Mouse (Mus musculus): ENCODE measurements around the gene Thumpd1.
"Not testable (repeated sequence)": the region's sequence is repeated elsewhere in the genome, so short reads cannot be mapped to it uniquely, and the experiment has no call there.

Thumpd1 gene

GRCm38 (mm10) chr7:119720253-119720946 is at the start of gene Thumpd1:
TSS of gene Thumpd1 (minus strand) at chr7:119720798.
- DNase-seq, result peak; percentile 97 to 98

GRCm38 (mm10) chr7:119769895-119770294 is 49.3 kb upstream of the Thumpd1 start:
- DNase-seq, result no peak

GRCm38 (mm10) chr7:119766996-119767395 is 46.4 kb upstream of the Thumpd1 start:
- DNase-seq, result no peak

- DNase-seq, result no peak
These were observed 43.8 kb upstream of the Thumpd1 start for GRCm38 (mm10) chr7:119764377-119764776.

- DNase-seq, result no peak
These were observed 41.6 kb upstream of the Thumpd1 start for GRCm38 (mm10) chr7:119762166-119762697.

GRCm38 (mm10) chr7:119760527-119760951 is 39.9 kb upstream of the Thumpd1 start, which contains the start of gene Acsm3:
TSS of gene Acsm3 (plus strand) at chr7:119760923.
- DNase-seq, result no peak

- DNase-seq, result no peak
These were observed 33.1 kb upstream of the Thumpd1 start for GRCm38 (mm10) chr7:119753696-119754095.

- no peak for DNase-seq
These were observed 29.3 kb upstream of the Thumpd1 start for GRCm38 (mm10) chr7:119749942-119750341.

GRCm38 (mm10) chr7:119748761-119749160 is 28.2 kb upstream of the Thumpd1 start:
- DNase-seq, result no peak

GRCm38 (mm10) chr7:119745869-119746268 is 25.3 kb upstream of the Thumpd1 start:
- no peak for DNase-seq

- peak in 1 of 2 experiments; percentile 17 for DNase-seq
These were observed 23.7 kb upstream of the Thumpd1 start for GRCm38 (mm10) chr7:119744321-119744720.

GRCm38 (mm10) chr7:119739798-119740468 is 19.3 kb upstream of the Thumpd1 start:
- DNase-seq, result peak in 1 of 2 experiments; percentile 23

GRCm38 (mm10) chr7:119738877-119739276 is 18.3 kb upstream of the Thumpd1 start:
- DNase-seq, result no peak

- not testable (repeated sequence) for DNase-seq
These were observed 10.7 kb upstream of the Thumpd1 start for GRCm38 (mm10) chr7:119731262-119731661.

- DNase-seq, result no peak
These were observed 7.0 kb upstream of the Thumpd1 start for GRCm38 (mm10) chr7:119727621-119728020.

GRCm38 (mm10) chr7:119720947-119721310 is 331 bp upstream of the Thumpd1 start:
- no peak for DNase-seq

- DNase-seq, result no peak
These were observed 6.5 kb downstream of the Thumpd1 start for GRCm38 (mm10) chr7:119714111-119714510.

GRCm38 (mm10) chr7:119694926-119695325 is 25.7 kb downstream of the Thumpd1 start:
- no peak for DNase-seq

GRCm38 (mm10) chr7:119692302-119692701 is 28.3 kb downstream of the Thumpd1 start:
- DNase-seq, result no peak

- no peak for DNase-seq
These were observed 30.9 kb downstream of the Thumpd1 start, which contains the start of gene Acsm4 for GRCm38 (mm10) chr7:119689726-119690125. TSS of gene Acsm4 (plus strand) at chr7:119690026.

- no peak for DNase-seq
These were observed 37.9 kb downstream of the Thumpd1 start for GRCm38 (mm10) chr7:119682699-119683098.

GRCm38 (mm10) chr7:119680107-119680506 is 40.5 kb downstream of the Thumpd1 start:
- no peak for DNase-seq

- peak; percentile 13 to 48 for DNase-seq
These were observed 47.1 kb downstream of the Thumpd1 start for GRCm38 (mm10) chr7:119673465-119673864.

- peak in 1 of 2 experiments; percentile 23 for DNase-seq
These were observed 49.7 kb downstream of the Thumpd1 start for GRCm38 (mm10) chr7:119670925-119671324.

Data from cerebellum, postnatal 25 days (tissue).